Mouse (Mus musculus): ENCODE results near the gene Eno3.

Gene Eno3

DNA sequence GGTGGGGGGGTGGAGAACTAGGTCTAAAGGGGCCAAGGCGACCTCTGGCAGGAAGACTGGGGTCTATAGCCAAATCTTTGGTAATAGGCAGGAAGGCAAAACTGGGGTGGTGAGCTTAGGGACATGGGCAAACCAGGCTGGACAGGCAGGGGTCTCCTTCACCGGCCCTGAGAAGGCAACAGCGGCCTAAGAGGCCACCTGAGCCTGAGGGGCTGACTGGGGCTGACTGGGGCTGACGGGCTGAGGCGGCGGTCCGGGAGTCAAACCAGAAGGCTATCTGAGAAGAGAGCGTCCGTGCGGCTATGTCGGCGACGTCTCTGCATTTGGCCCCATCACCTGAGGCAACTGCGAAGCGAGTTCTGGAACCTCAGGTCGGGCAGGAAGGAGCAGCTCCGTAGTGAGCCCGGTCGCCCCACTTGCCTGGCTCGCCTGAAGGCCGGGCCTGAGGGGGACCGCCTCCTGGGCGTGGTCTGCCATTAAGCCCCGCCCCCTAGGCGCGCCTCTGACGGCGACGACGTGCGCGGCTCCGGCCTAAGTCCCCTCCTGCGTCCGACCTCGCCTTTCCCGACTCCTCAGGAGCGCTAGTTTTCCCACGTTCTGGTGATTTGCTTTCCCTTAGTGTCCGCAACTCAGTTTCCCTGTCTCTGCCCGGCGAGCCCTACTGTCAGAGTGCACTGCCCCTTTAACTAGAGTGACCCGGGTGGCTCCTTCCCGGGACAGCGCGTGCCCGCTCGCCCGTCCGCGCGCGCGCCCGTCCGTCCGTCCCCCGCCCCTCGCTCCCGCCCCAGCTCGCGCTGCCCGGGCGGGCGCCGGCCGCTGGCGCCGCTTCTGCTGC, 42.9 kb downstream of the Eno3 start, which contains the start of the genes Inca1 and Kif1c:
TSS of gene Inca1 (minus strand) at position 434 of the 835 bp plus-strand sequence.
TSS of gene Kif1c (plus strand) at position 827 of the 835 bp plus-strand sequence.
- in situ Hi-C loops (cut with MboI, MseI): no loop called here

DNA sequence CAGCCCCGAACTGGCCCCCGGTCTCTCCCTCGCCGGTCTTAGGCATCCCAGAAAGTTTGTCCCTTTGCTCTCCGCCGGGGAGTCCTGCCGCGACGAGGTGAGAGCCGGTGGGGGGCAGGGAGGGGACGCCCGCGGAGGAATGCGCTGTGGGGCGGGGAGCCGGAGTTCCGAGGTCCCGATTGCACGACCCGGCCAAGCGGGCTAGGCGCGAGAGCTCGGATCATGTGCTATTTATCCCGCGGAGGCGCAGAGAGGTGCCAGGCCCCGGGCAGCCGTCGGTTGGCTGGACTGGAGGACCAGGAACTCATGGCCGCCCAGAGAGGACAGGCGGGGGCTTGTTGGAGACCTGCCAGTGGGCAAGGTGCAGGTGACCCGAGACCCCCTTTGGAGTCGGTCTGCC, 43.6 kb downstream of the Eno3 start:
- in situ Hi-C loops (cut with MboI, MseI): no loop called here

DNA sequence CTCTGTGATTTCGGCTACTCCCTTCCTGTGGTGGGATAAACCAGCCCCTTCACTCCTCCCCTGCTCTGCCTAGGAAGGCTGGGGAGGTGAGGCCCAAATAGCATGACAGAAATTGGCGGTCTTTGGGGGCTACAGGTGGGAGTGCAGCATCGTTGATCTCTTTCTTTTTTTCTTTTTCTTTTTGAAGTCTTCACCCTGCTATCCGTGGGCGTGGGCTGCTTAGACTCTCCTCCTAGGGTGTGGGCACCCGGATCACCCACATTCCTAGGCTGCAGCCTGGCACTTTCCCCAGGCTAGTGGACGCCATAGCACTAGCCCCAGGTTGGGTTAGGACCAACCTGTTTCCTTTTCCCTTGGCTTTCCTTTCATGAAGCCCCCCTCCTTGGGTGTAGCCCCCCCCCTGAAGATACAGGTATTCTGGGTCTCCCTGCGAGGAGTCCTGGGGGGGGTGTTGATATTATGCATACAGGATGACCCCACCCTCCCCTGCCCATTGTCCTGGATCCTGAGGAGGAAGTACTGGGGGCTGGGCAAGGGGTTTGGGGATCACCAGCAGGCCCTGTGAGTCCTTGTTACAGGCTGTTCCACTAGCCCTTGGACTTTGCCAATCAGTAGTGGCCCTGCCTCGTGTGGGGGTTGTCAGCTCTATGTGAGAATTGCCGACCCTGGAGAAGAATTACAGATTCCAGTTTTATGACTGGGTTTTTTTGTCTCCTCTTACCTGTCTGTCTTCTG, 44.4 kb downstream of the Eno3 start:
- in situ Hi-C loops (cut with MboI, MseI): no loop called here

DNA sequence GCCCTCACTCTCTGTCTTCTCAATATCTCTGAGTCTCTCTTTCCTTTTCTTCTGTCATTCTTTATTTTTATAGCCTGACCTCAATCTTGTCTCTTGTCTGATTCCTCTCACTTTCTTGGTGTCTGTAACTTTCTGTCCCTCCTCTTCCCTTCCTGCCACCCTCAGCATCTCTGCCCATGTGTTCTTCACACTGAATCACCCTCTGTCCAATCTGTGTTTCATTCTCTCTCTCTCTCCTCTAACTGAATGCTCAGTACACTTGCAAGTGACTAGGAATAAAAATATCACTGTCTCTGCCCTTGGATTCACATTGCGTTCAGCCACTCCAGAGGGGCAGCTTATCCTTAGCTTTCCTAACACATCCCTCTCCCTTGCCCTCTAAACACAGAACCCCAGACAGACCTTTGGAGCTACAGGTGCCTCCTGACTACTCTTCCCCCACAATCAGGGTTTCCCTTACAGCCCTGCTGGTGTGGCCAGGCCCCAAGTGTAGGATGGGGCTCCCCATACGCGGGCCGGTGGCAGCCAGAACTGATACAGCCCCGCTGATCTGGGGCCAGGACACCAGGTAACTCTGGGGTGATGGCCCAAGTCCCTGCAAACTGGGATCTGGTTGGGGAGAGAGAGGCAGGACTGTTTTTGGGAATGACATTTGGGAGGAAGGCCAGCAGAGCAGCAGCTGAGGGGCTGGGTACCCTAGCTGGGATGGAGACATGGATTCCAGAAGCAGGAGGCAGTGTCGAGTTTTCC, 45.2 kb downstream of the Eno3 start:
- in situ Hi-C loops (cut with MboI, MseI): no loop called here

DNA sequence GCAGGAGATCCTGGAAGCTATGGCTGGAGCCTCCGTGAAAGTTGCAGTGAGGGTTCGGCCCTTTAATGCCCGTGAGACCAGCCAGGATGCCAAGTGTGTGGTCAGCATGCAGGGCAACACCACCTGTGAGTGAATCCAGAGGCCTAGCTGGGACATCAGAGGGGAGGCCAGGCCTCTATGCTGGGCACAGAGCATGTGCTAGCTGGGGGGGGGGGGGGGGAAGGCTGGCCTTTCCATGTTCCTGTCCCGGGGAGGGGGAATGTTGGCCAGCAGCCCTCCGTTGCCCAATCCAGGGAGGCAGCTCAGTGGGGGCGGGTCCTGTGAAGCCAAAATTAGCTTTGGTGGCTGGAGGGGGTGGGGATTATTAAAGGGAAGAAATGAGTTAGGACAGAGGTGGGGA, 45.8 kb downstream of the Eno3 start:
- in situ Hi-C loops (cut with MboI, MseI): no loop called here

DNA sequence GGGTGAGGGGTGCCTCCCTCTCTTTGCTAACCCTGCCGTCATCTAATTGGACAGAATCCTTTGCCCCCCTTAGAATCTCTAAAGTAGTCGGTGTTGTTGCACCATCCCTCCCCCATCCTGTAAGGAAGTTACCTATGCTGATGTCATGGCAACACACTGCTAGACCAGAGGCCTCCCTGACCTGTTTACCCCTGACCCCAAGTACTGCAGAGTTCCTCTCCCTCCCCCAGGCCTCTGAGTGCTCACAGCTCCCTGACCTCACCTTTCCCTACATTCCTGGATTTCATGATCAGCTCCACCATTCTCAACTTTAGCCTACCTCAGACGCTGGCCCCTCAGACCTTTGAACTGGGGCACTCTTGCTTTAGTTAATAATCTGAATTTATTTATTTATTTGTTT, 49.1 kb downstream of the Eno3 start:
- in situ Hi-C loops (cut with MboI, MseI): no loop called here

DNA sequence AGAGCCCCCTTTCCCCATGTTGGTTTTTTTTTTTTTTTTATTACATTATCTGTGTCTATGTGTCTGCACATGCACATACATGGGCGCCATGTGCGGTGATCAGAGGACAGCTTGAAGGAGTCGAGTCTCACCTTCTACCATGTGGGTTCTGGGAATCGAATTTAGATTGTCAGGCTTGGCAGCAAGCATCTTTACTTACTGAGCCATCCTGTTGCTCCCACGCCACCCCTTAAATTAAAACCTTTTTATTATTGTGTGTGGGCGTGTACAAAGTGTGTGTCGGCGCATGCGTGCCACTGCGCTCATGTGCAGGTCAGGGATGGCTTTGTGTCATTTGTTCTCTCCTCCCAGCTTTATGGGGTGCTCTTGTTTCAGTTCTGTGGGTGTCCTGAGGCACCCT, 54.0 kb downstream of the Eno3 start:
- in situ Hi-C loops (cut with MboI, MseI): no loop called here
